In genomic region chr19:34049371-34050039, GRCm38 (mm10) we compare ENCODE assay signal across 28 mouse cellular contexts. TPM values are rescaled to one million over a fixed set of nuclear protein-coding genes. Genes with fewer than 3 reads are reported as not detected.
DNase-seq lines count a peak whose midpoint lies in the region; ATAC-seq and TF ChIP-seq lines count a peak whose summit lies in the region.
"Had no signal": no experiment of that assay in that cellular context is flagged by ENCODE, and none has a peak within 500 bp of the region (broad histone marks: within the 10 kb centered on the region; RNA-seq: fewer than 3 reads in every experiment).

No protein-coding gene starts in this region.

- ATAC-seq in heart, postnatal 0 days (ENCODE audit: insufficient read depth, low read depth) = no peak
- no peak for ATAC-seq in kidney, embryonic 15.5 days (replicated peaks; ENCODE audit: low FRiP score)
- ATAC-seq in lung, postnatal 0 days = peak; percentile 89
- no peak for ATAC-seq in midbrain, embryonic 15.5 days (replicated peaks)
- ATAC-seq: CD4-positive, CD25-positive, alpha-beta regulatory T cell, adult 4 months; forebrain, embryonic 13.5 days; forebrain, postnatal 0 days had no signal

- no peaks in the 10 kb centered on the region for H3K27me3 ChIP-seq in heart, postnatal 0 days (ENCODE audit: control insufficient read depth, insufficient read depth, low read length)
- H3K27me3 ChIP-seq in kidney, embryonic 15.5 days = no peaks in the 10 kb centered on the region
- no peaks in the 10 kb centered on the region for H3K27me3 ChIP-seq in lung, postnatal 0 days (replicated peaks; ENCODE audit: insufficient read depth, low read length)
- H3K27me3 ChIP-seq in midbrain, embryonic 15.5 days (replicated peaks) = no peaks in the 10 kb centered on the region
- H3K27me3 ChIP-seq: embryonic facial prominence, embryonic 13.5 days; forebrain, embryonic 13.5 days; heart, embryonic 13.5 days; hindbrain, embryonic 13.5 days had no signal

- no peak overlapping the region for H3K4me2 ChIP-seq in heart, postnatal 0 days (ENCODE audit: low read depth, low read length)
- no peak overlapping the region for H3K4me2 ChIP-seq in kidney, embryonic 15.5 days
- H3K4me2 ChIP-seq in lung, postnatal 0 days (replicated peaks; ENCODE audit: low read depth, low read length) = no peak overlapping the region
- no peak overlapping the region for H3K4me2 ChIP-seq in midbrain, embryonic 15.5 days
- H3K4me2 ChIP-seq: embryonic facial prominence, embryonic 13.5 days; forebrain, embryonic 13.5 days; heart, embryonic 13.5 days; hindbrain, embryonic 13.5 days had no signal

- no peaks in the 10 kb centered on the region for H3K9me3 ChIP-seq in heart, postnatal 0 days (replicated peaks; ENCODE audit: control insufficient read depth, low read length)
- no peaks in the 10 kb centered on the region for H3K9me3 ChIP-seq in kidney, embryonic 15.5 days (replicated peaks)
- no peaks in the 10 kb centered on the region for H3K9me3 ChIP-seq in lung, postnatal 0 days (ENCODE audit: low read length)
- H3K9me3 ChIP-seq in midbrain, embryonic 15.5 days = no peaks in the 10 kb centered on the region
- H3K9me3 ChIP-seq: embryonic facial prominence, embryonic 13.5 days; forebrain, embryonic 13.5 days; G1E; heart, embryonic 13.5 days; hindbrain, embryonic 13.5 days had no signal

- no peak overlapping the region for H3K4me3 ChIP-seq in heart, postnatal 0 days (ENCODE audit: low read depth, low read length)
- H3K4me3 ChIP-seq in kidney, embryonic 15.5 days (replicated peaks) = no peak overlapping the region
- no peak overlapping the region for H3K4me3 ChIP-seq in lung, postnatal 0 days (ENCODE audit: low read depth, low read length)
- no peak overlapping the region for H3K4me3 ChIP-seq in midbrain, embryonic 15.5 days
- H3K4me3 ChIP-seq: embryonic facial prominence, embryonic 13.5 days; forebrain, embryonic 13.5 days; gastrocnemius, adult 2 months; heart, embryonic 13.5 days; hindbrain, embryonic 13.5 days had no signal

- H3K36me3 ChIP-seq in heart, postnatal 0 days (replicated peaks; ENCODE audit: control insufficient read depth, insufficient read depth, low read length) = no peaks in the 10 kb centered on the region
- H3K36me3 ChIP-seq in kidney, embryonic 15.5 days = no peaks in the 10 kb centered on the region
- no peaks in the 10 kb centered on the region for H3K36me3 ChIP-seq in lung, postnatal 0 days (ENCODE audit: insufficient read depth, low read length)
- no peaks in the 10 kb centered on the region for H3K36me3 ChIP-seq in midbrain, embryonic 15.5 days (replicated peaks)
- H3K36me3 ChIP-seq: embryonic facial prominence, embryonic 13.5 days; G1E; heart, embryonic 13.5 days; hindbrain, embryonic 13.5 days had no signal

- 67% methylated on average over 3 of the region's 3 CpGs for WGBS in heart, postnatal 0 days
- 87% methylated on average over 3 of the region's 3 CpGs for WGBS in kidney, embryonic 15.5 days
- 67% methylated on average over 3 of the region's 3 CpGs for WGBS in lung, postnatal 0 days
- 88% methylated on average over 3 of the region's 3 CpGs for WGBS in midbrain, embryonic 15.5 days

- intact Hi-C loops in heart, postnatal 36 days (cut with DNase I) = no loop called here

- H3K9ac ChIP-seq in heart, postnatal 0 days (replicated peaks; ENCODE audit: low read depth, low read length) = no peak overlapping the region
- no peak overlapping the region for H3K9ac ChIP-seq in kidney, embryonic 15.5 days
- H3K9ac ChIP-seq in lung, postnatal 0 days (replicated peaks; ENCODE audit: low read depth) = no peak overlapping the region
- no peak overlapping the region for H3K9ac ChIP-seq in midbrain, embryonic 15.5 days
- H3K9ac ChIP-seq: embryonic facial prominence, embryonic 13.5 days; forebrain, embryonic 13.5 days; forebrain, postnatal 0 days; heart, embryonic 13.5 days; hindbrain, embryonic 13.5 days had no signal

- no peak for TF ChIP-seq CTCF in heart, postnatal 0 days (IDR thresholded peaks at IDR 0.05; ENCODE audit: low read depth)
- no peak for TF ChIP-seq CTCF in lung, postnatal 0 days (IDR thresholded peaks at IDR 0.05)

- DNase-seq in heart, postnatal 0 days (ENCODE audit: low spot score) = peak; percentile 8
- DNase-seq in heart, postnatal 36 days = no peak
- DNase-seq in kidney, postnatal 10 days = peak; percentile 10
- peak; percentile 31 for DNase-seq in lung, postnatal 0 days (ENCODE audit: low spot score)
- peak; percentile 70 for DNase-seq in lung, postnatal 36 days
- DNase-seq in left cerebral cortex, adult 18-20 months (ENCODE audit: low spot score in 2 of 2) = no peak
- DNase-seq: adrenal gland, postnatal 10 days; B cell, adult 2 months; cerebellum, adult 11-12 months; cerebellum, adult 9-10 months; cerebellum, postnatal 25 days; forebrain, postnatal 0 days; gastrocnemius, adult 2 months; gastrocnemius, postnatal 25 days; heart, postnatal 10 days had no signal

- H3K27ac ChIP-seq in heart, postnatal 0 days (ENCODE audit: low read depth) = no peak overlapping the region
- H3K27ac ChIP-seq in kidney, embryonic 15.5 days = no peak overlapping the region
- H3K27ac ChIP-seq in lung, postnatal 0 days (ENCODE audit: low read length) = no peak overlapping the region
- no peak overlapping the region for H3K27ac ChIP-seq in midbrain, embryonic 15.5 days
- H3K27ac ChIP-seq: embryonic facial prominence, embryonic 13.5 days; forebrain, embryonic 13.5 days; gastrocnemius, adult 2 months; heart, embryonic 13.5 days; hindbrain, embryonic 13.5 days had no signal

- no peak for TF ChIP-seq EP300 in heart, postnatal 0 days (IDR thresholded peaks at IDR 0.05; ENCODE audit: low read depth)
- TF ChIP-seq EP300 in lung, postnatal 0 days (IDR thresholded peaks at IDR 0.05) = peak; percentile 85

- H3K4me1 ChIP-seq in heart, postnatal 0 days (ENCODE audit: control insufficient read depth, insufficient read depth) = no peaks in the 10 kb centered on the region
- no peaks in the 10 kb centered on the region for H3K4me1 ChIP-seq in kidney, embryonic 15.5 days
- no peaks in the 10 kb centered on the region for H3K4me1 ChIP-seq in lung, postnatal 0 days (ENCODE audit: insufficient read depth, low read depth, low read length)
- H3K4me1 ChIP-seq in midbrain, embryonic 15.5 days = no peaks in the 10 kb centered on the region
- H3K4me1 ChIP-seq: embryonic facial prominence, embryonic 13.5 days; forebrain, embryonic 13.5 days; heart, embryonic 13.5 days; hindbrain, embryonic 13.5 days had no signal

RNA-seq across cellular contexts. Expression of gene Lipn, which starts 17.7 kb away (rescaled TPM):
- total RNA-seq in heart, postnatal 0 days (2014; rRNA removed; ENCODE audit: low replicate concordance) = not detected in 2 replicates
- polyA plus RNA-seq in heart, postnatal 0 days (2015; fragmentation: Nextera tagmentation; extraction: Ambion mirVana) = not detected in 2 replicates
- total RNA-seq in heart, postnatal 36 days (2021) = not detected
- not detected in 2 replicates for polyA plus RNA-seq in kidney, embryonic 15.5 days (2015; fragmentation: Nextera tagmentation; extraction: Ambion mirVana)
- not detected in 2 replicates for polyA plus RNA-seq in lung, postnatal 0 days (2015; fragmentation: Nextera tagmentation; extraction: Ambion mirVana)
- not detected in 2 replicates for polyA plus RNA-seq in midbrain, embryonic 15.5 days (2015; fragmentation: Nextera tagmentation; extraction: Ambion mirVana)
- total RNA-seq in left cerebral cortex, adult 18-20 months (2021) = not detected
- total RNA-seq: adrenal gland, postnatal 10 days; adrenal gland, postnatal 4 days; forebrain, postnatal 0 days; G1E; gastrocnemius, adult 2 months; gastrocnemius, postnatal 25 days; granulocyte monocyte progenitor cell, adult 5-6 weeks; heart, postnatal 10 days; hematopoietic stem cell, adult 5-6 weeks had no signal
- polyA plus RNA-seq: brain, embryonic 14.5 days; CD4-positive, CD25-positive, alpha-beta regulatory T cell, adult 4 months; cortical plate, adult 2 months; embryonic facial prominence, embryonic 13.5 days; forebrain, embryonic 13.5 days; forebrain, postnatal 0 days; G1E; heart, embryonic 13.5 days; hindbrain, embryonic 13.5 days had no signal

RNA-seq across cellular contexts. Expression of gene Lipk, which starts 41.4 kb away (rescaled TPM):
- not detected in 2 replicates for total RNA-seq in heart, postnatal 0 days (2014; rRNA removed; ENCODE audit: low replicate concordance)
- not detected in 2 replicates for polyA plus RNA-seq in heart, postnatal 0 days (2015; fragmentation: Nextera tagmentation; extraction: Ambion mirVana)
- total RNA-seq in heart, postnatal 36 days (2021) = not detected
- not detected in 2 replicates for polyA plus RNA-seq in kidney, embryonic 15.5 days (2015; fragmentation: Nextera tagmentation; extraction: Ambion mirVana)
- polyA plus RNA-seq in lung, postnatal 0 days (2015; fragmentation: Nextera tagmentation; extraction: Ambion mirVana) = not detected in 2 replicates
- not detected in 2 replicates for polyA plus RNA-seq in midbrain, embryonic 15.5 days (2015; fragmentation: Nextera tagmentation; extraction: Ambion mirVana)
- total RNA-seq in left cerebral cortex, adult 18-20 months (2021) = not detected
- total RNA-seq: forebrain, postnatal 0 days; gastrocnemius, adult 2 months; gastrocnemius, postnatal 25 days; granulocyte monocyte progenitor cell, adult 5-6 weeks; heart, postnatal 10 days; hematopoietic stem cell, adult 5-6 weeks had no signal
- polyA plus RNA-seq: brain, embryonic 14.5 days; CD4-positive, CD25-positive, alpha-beta regulatory T cell, adult 4 months; forebrain, embryonic 13.5 days; forebrain, postnatal 0 days; G1E; heart, embryonic 13.5 days; hindbrain, embryonic 13.5 days had no signal

RNA-seq across cellular contexts. Expression of gene Lipm, which starts 51.2 kb away (rescaled TPM):
- not detected in 2 replicates for total RNA-seq in heart, postnatal 0 days (2014; rRNA removed; ENCODE audit: low replicate concordance)
- not detected in 2 replicates for polyA plus RNA-seq in heart, postnatal 0 days (2015; fragmentation: Nextera tagmentation; extraction: Ambion mirVana)
- not detected for total RNA-seq in heart, postnatal 36 days (2021)
- polyA plus RNA-seq in kidney, embryonic 15.5 days (2015; fragmentation: Nextera tagmentation; extraction: Ambion mirVana) = 0.19 TPM in 1 of 2 replicates, not detected in the other
- polyA plus RNA-seq in lung, postnatal 0 days (2015; fragmentation: Nextera tagmentation; extraction: Ambion mirVana) = not detected in 2 replicates
- polyA plus RNA-seq in midbrain, embryonic 15.5 days (2015; fragmentation: Nextera tagmentation; extraction: Ambion mirVana) = not detected in 2 replicates
- total RNA-seq in left cerebral cortex, adult 18-20 months (2021) = not detected
- total RNA-seq: adrenal gland, postnatal 10 days; forebrain, postnatal 0 days; G1E; gastrocnemius, adult 2 months; gastrocnemius, postnatal 25 days; granulocyte monocyte progenitor cell, adult 5-6 weeks; heart, postnatal 10 days; hematopoietic stem cell, adult 5-6 weeks had no signal
- polyA plus RNA-seq: forebrain, embryonic 13.5 days; forebrain, postnatal 0 days; G1E; heart, embryonic 13.5 days; hindbrain, embryonic 13.5 days had no signal

Comparison
In these comparisons a context has a peak if more than half of its experiments do, and no peak if none do; other contexts are left out.
1. DNase-seq: peak in heart, postnatal 0 days (single experiment), kidney, postnatal 10 days (single experiment), lung, postnatal 0 days (single experiment) and lung, postnatal 36 days (single experiment); none in heart, postnatal 36 days (0 of 2) and left cerebral cortex, adult 18-20 months (0 of 2).